Mouse (Mus musculus) left cerebral cortex, postnatal 10 days (tissue): ENCODE measurements around the gene Bdh1. TPM values are rescaled to one million over a fixed set of nuclear protein-coding genes. Genes with fewer than 3 reads are reported as not detected.

ENCODE experiments used
- DNase-seq, 2 experiments: peaks; one replicate each; pipeline ENCODE4 v3.0.0; 2021 to 2022; ENCODE audit warnings: low spot score in 2 of 2, mixed read lengths in 1 of 2; ENCODE audit errors: extremely low spot score in 1 of 2
- intact Hi-C: fragments of 180-260 bp; cut with DNase I; formaldehyde crosslinking; loops from one replicate; pipeline ENCODE4 v1.15.1; 2025
- total RNA-seq, 2 experiments: library from RNA; stranded (reverse); gene quantifications; 2 replicates each; pipeline ENCODE4 v1.2.3; 2021

Bdh1 gene
- total RNA-seq, 2 experiments from 2014 or later: 295 to 326 TPM

- peak in 1 of 2 experiments; percentile 63 for DNase-seq
- intact Hi-C loops: no loop called here
Observed at GRCm38 (mm10) chr16:31425508-31425907, 3.4 kb downstream of the Bdh1 start.

- no peak for DNase-seq
- intact Hi-C loops: no loop called here
Observed at GRCm38 (mm10) chr16:31426496-31427126, 4.5 kb downstream of the Bdh1 start.

- DNase-seq: no peak
- intact Hi-C loops: no loop called here
Observed at GRCm38 (mm10) chr16:31428335-31428674, 6.2 kb downstream of the Bdh1 start.

DNA sequence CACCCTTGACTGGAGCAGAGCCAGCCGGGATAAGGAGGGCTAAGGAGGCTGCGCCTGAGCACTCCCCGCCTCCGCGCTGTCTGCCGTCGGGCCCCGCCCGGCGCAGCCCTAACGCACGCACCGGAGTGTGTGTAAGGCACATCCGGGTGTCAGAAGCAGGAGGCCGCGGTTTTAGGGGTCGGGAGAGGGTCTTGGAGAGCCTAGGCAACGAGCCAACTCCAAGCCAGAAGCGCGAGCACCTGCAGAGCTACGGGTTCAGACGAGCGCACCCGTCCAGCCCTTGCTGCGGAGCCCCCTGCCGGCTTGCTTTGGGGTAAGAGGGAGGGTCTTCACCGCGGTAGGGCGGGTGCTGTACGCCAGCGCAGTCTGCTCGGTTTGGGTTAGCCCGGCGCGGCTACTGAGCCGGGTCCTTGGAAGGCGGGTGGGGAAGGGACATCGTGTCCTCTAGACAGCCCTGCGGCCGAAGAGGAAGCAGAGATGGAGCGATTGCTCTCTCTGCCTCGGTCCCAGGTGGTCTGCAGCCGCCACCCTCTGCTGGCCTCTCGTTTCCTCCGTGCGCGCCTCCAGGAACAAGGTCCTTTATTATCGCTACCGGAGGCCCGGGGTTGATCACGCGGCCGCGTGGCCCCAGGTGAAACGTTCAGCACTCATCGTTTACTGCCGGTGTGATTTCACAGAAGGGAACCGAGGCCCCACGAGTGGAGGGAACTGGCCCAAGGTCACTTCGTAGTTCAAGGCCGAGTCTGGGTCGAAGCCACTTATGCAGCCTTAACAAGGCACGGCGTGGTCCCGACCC lies 6.8 kb downstream of the Bdh1 start:
- intact Hi-C loops: no loop called here
- DNase-seq: peak; percentile 82 to 88

DNA sequence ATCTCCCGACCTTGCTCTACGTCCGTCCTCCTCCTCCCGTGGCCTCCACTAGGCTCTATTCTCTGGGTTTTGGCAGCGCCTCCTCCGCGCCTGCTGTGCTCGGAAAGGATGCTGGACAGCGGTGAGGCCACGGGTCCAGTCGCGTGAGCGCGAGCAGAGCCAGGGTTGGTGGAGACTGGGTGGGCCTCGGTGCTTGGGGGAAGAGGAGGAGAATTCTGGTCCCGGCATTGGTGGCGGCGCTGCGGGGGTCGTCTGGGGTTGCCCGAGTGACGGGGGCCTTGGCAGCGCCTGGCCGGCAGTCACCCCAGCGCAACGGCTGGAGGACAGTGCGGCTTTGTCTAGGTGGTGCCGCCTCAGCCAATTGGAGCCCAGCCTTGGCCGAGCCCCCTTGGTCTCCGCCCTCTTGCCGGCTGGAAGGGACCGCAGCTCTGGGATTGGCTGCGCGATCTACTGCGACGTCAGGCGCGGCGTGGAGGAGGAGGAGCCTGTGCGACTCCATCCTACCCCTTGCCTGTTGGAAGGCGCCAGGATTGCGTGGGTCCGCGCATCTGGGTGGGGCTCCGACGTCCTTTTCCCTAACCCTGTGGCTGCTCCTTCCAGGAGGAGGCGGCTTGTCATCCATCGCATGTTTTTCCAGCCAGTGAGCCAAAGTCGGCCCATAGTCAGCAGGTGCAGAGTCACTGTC lies 7.5 kb downstream of the Bdh1 start:
- peak; percentile 96 for DNase-seq
- intact Hi-C loops: no loop called here

- peak in 1 of 2 experiments; percentile 49 for DNase-seq
- intact Hi-C loops: no loop called here
Observed at GRCm38 (mm10) chr16:31433466-31434110, 11.5 kb downstream of the Bdh1 start.

DNA sequence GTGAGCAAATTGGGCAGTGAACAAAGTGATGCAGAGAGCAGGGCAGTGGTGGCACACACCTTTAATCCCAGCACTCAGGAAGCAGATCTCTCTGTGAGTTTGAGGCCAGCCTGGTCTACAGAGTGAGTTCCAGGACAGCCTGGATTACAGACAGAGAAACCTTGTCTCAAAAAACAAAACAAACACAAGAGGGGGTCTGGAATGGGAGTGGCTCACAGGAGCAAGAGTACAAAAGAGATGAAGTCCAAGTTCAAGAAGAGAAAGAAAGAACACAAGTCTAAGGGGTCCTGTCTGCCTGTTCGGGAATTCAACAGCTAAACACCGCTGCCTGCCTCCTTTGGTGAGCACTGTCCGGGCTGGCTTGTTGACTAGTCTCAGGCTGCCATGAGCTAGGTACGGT lies 13.1 kb downstream of the Bdh1 start:
- no peak for DNase-seq

GRCm38 (mm10) chr16:31436085-31436484 lies 14.0 kb downstream of the Bdh1 start:
- no peak for DNase-seq
- intact Hi-C loops: no loop called here

More for the DNA sequence above, 13.1 kb downstream of the Bdh1 start:
- intact Hi-C loops: no loop called here

DNA sequence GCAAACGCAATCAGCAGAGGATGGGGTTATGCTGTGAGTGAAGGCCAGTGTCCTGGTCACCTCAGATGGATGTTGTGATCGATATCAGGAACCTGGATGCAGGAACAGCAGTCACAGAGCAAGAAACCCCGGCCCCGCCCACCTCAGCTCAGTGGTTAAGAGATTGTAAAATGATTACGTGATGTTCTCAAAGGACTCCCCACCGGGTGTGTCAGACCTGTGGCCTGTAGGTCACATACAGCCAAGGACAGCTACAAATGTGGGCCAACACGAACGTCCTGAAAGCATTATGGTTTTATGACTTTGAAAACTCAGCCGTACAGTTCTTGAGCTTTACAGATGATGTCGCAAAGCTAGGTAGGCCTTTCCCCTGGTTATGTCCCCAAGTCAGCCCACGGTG lies 15.3 kb downstream of the Bdh1 start:
- DNase-seq: no peak

GRCm38 (mm10) chr16:31439529-31439928 lies 17.4 kb downstream of the Bdh1 start:
- no peak for DNase-seq
- intact Hi-C loops: no loop called here

More for the DNA sequence above, 15.3 kb downstream of the Bdh1 start:
- intact Hi-C loops: no loop called here

GRCm38 (mm10) chr16:31440046-31440445 lies 18.0 kb downstream of the Bdh1 start:
- DNase-seq: no peak
- intact Hi-C loops: no loop called here

- intact Hi-C loops: no loop called here
- DNase-seq: no peak
Observed at GRCm38 (mm10) chr16:31444521-31444920, 22.4 kb downstream of the Bdh1 start.

DNA sequence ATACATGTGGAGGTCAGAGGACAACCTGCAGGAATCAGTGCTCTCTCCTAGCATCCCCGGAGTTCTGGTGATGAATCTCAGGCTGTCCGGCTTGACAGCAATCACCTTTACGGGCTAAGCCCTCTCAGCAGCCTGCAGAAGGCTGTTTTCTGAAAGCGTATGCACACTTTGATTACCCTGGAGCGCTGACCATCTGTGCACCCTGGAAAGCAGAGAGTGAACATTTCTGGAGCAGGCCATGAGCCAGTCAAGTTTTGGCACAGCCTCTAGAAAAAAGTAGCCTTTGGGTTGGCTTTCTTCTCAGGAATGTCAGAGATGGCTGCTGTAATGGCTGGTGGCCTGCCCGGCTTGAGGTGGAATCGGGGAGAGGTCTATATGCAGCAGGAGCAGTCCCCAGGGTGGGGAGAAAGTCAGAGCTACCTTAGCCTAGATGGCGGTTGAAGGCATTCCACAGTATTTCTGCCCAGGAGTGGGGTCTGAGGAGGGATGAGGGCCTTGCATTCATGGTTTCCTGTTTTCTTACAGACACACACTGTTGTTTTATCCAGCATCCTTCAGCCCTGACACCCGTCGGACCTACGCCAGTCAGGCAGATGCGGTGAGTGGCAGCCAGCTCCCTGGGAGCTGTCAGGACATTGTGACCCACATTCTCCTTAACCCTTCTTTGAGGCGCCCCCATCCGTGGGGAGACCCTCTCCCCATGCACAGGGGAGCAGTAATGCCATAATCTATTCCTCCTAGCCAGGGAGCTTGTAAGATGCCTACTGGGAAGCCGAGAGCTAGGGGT lies 24.2 kb downstream of the Bdh1 start:
- no peak for DNase-seq

DNA sequence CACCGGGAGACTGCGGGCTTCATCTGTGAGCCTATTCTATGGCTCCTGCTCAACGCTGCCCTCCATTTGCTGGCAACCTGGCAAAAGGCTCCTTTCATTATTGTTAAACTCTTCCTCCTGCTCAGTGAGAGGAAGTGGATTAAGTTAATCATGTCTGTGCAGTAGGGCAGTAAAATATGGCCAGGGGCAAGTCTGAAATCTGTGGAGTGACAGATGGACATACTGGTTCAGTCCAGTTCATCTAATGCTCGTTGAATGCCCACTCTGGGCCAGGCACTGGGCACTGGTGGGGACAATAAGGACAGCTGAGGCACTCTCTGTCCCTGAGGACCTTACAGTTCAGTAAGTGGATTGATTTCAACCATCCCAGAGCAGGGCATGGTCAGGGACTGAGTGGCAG lies 27.9 kb downstream of the Bdh1 start:
- intact Hi-C loops: no loop called here

More for the DNA sequence above, 24.2 kb downstream of the Bdh1 start:
- intact Hi-C loops: no loop called here

GRCm38 (mm10) chr16:31451235-31451634 lies 29.2 kb downstream of the Bdh1 start:
- DNase-seq: no peak
- intact Hi-C loops: no loop called here

More for the DNA sequence above, 27.9 kb downstream of the Bdh1 start:
- no peak for DNase-seq

- no peak for DNase-seq
Observed at GRCm38 (mm10) chr16:31452467-31452866, 30.4 kb downstream of the Bdh1 start.

DNA sequence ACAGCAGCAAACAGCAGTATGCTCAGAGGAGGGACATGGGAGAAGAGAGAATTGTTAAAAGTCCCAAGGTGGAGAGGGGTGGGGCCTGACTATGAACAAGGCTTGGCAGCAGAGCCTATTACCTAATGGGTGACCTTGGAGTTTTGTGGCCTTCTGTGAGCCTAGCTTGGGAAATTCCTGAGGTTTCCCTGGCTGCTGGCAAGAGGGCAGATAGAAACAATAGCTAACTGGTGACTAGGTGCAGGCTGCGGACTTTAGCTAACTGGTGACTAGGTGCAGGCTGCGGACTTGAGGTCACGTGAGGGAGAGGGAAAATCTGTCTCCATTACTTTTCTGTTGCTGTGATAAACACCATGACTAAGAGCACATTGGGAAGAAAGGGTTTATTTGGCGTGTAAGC lies 31.9 kb downstream of the Bdh1 start:
- intact Hi-C loops: no loop called here
- DNase-seq: no peak

More at GRCm38 (mm10) chr16:31452467-31452866, 30.4 kb downstream of the Bdh1 start:
- intact Hi-C loops: no loop called here

GRCm38 (mm10) chr16:31455276-31456045 lies 33.4 kb downstream of the Bdh1 start:
- intact Hi-C loops: loop anchor here (5.0 kb wide), 2 partner anchors 252 to 462 kb away; no protein-coding TSS in a partner anchor
- no peak for DNase-seq
